Mouse (Mus musculus) limb, embryonic 15.5 days (tissue): ENCODE data around the gene Mcur1. TPM values are rescaled to one million over a fixed set of nuclear protein-coding genes. Genes with fewer than 3 reads are reported as not detected.
A peak's percentile ranks its signal among the peaks of the same experiment; 100 is the strongest.

Experiments used
- ATAC-seq: fragments of 200-750 bp; cut with Nextera tagmentation; 2 replicates; pipeline ENCODE4 v1.8.0; 2017; ENCODE audit warnings: low read depth, moderate TSS enrichment; ENCODE audit not compliant: insufficient number of reproducible peaks, low FRiP score, low TSS enrichment
- H3K27ac ChIP-seq: fragments of 300-500 bp; sonication (generic); 2 replicates; pipeline ENCODE4 v1.5.1; 2015; ENCODE audit warnings: moderate library complexity, mild to moderate bottlenecking, inconsistent platforms
- H3K27me3 ChIP-seq: fragments of 300-500 bp; sonication (generic); 2 replicates; pipeline ENCODE4 v1.6.1; 2015; ENCODE audit warnings: inconsistent platforms
- H3K36me3 ChIP-seq: fragments of 300-500 bp; sonication (generic); 2 replicates; pipeline ENCODE4 v1.6.1; 2015; ENCODE audit warnings: inconsistent platforms
- H3K4me1 ChIP-seq: fragments of 300-500 bp; sonication (generic); 2 replicates; pipeline ENCODE4 v1.6.1; 2015; ENCODE audit warnings: inconsistent platforms
- H3K4me2 ChIP-seq: fragments of 300-500 bp; sonication (generic); 2 replicates; pipeline ENCODE4 v1.6.1; 2015; ENCODE audit warnings: mild to moderate bottlenecking, inconsistent platforms
- H3K4me3 ChIP-seq: fragments of 300-500 bp; sonication (generic); 2 replicates; pipeline ENCODE4 v1.5.1; 2015; ENCODE audit warnings: mild to moderate bottlenecking, inconsistent platforms
- H3K9ac ChIP-seq: fragments of 300-500 bp; sonication (generic); 2 replicates; pipeline ENCODE4 v1.6.1; 2015; ENCODE audit warnings: inconsistent platforms
- H3K9me3 ChIP-seq: fragments of 300-500 bp; sonication (generic); 2 replicates; pipeline ENCODE4 v1.6.1; 2016; ENCODE audit warnings: inconsistent platforms
- WGBS: fragments of 180-500 bp; shearing (Covaris S2); methylation state at CpG from one replicate; pipeline ENCODE4 v1.1.7; 2015; 5-methylcytosine and 5-hydroxymethylcytosine counted together
- polyA plus RNA-seq: library from polyadenylated mRNA; unstranded; fragments of >200 nt; fragmentation: Nextera tagmentation; extraction: Ambion mirVana; gene quantifications from 2 replicates; pipeline ENCODE4 v1.2.1, GENCODE M21; 2015

Mcur1 gene
- polyA plus RNA-seq, 1 experiment from 2014 or later: 15.4 TPM

GRCm38 (mm10) chr13:43562726-43563125, 2.7 kb upstream of the Mcur1 start:
- no peak for ATAC-seq
- no peaks in the 10 kb centered on the region for H3K27me3 ChIP-seq
- no peak overlapping the region for H3K27ac ChIP-seq
- H3K9ac ChIP-seq: no peak overlapping the region
- 86% methylated on average over 5 of the region's 5 CpGs for WGBS
- no peak overlapping the region for H3K4me2 ChIP-seq
- no peaks in the 10 kb centered on the region for H3K9me3 ChIP-seq
- peaks cover 25% of the 10 kb centered on the region for H3K4me1 ChIP-seq
- no peak overlapping the region for H3K4me3 ChIP-seq
- H3K36me3 ChIP-seq: no peaks in the 10 kb centered on the region

DNA sequence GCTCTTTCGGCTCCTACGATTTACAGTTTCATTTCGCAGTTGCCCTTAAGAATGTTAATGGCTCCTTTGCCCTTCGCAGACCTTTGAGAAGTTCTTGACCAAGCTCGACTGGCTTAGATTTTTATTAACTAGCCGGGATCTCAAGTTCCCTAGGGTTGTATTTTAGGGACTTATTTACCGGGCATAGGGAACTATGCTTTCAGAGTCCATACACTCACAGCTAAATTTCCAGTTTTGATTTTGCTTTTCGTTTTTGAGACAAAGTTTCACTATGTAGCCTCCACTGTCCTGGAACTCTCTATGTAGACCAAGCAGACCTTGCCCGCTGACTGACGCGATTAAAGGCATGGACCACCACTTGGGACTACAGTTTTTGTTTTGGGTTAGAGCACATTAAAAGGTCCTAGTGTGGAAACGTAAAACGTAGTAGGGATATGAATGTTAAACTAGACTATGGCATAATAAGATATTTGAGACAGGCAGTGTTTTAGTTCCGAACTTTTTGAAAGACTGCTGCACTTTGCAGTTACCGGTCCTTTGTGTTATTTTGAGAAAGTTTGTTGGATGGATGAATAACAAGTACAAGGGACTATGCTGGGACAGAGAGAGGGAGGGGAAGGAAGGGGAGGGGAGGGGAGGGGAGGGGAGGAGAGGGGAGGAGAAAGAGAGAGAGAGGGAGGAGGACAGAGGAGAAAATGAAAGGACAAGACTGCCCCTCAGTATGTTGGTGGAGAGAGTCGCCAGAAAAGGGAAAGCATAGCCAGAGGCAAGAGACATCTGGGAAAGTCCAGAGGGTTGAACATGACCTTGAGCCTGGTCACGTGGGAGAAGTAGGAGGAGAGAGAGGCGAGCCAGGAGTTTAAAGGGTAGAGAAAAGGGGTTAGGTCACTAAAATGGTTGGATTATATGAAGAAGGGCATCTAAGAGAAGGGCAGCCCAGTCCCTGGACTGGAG, 744 bp upstream of the Mcur1 start:
- Histone ChIP-seq H3K4me3 (peak overlapping the region; percentile 73), H3K36me3 (no peaks in the 10 kb centered on the region), H3K9me3 (no peaks in the 10 kb centered on the region), H3K4me1 (peaks cover 27% of the 10 kb centered on the region), H3K4me2 (peak overlapping the region; percentile 90), H3K27ac (peak overlapping the region; percentile 95), H3K9ac (peak overlapping the region; percentile 80), H3K27me3 (no peaks in the 10 kb centered on the region)
- ATAC-seq: no peak
- WGBS: 7% methylated on average over 18 of the region's 18 CpGs

GRCm38 (mm10) chr13:43558959-43559358, 1.0 kb downstream of the Mcur1 start:
- no peak overlapping the region for H3K27ac ChIP-seq
- no peaks in the 10 kb centered on the region for H3K9me3 ChIP-seq
- ATAC-seq: no peak
- WGBS: 20% methylated on average over 6 of the region's 6 CpGs
- peak overlapping the region; percentile 73 for H3K4me3 ChIP-seq
- peak overlapping the region; percentile 90 for H3K4me2 ChIP-seq
- no peaks in the 10 kb centered on the region for H3K27me3 ChIP-seq
- 0 out of 2 replicates have a peak, but pooled peaks cover 8% of the 10 kb centered on the region for H3K36me3 ChIP-seq
- peaks cover 23% of the 10 kb centered on the region for H3K4me1 ChIP-seq
- H3K9ac ChIP-seq: peak overlapping the region; percentile 80; the same call in 1 of the 2 replicates

DNA sequence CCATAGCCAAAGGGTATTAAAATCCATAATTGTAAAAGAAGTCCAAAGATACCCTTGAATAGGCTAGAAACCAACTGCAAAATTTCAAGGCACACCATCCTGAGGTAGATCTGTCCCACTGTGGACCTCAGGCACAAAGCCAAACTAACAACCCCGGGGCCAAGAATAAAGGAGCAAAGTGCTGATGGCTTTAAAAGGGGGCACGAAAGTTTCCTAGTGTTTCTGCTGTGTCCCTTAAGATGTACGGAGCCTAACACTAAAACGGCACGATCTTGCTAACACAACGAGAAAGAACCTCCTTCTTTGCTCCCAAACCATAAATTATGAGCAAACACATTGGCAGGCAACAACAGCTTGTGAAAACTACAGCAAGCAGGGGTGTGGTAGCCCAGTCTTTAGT, 1.6 kb downstream of the Mcur1 start:
- Histone ChIP-seq H3K9me3 (no peaks in the 10 kb centered on the region), H3K27me3 (no peaks in the 10 kb centered on the region), H3K4me2 (peak overlapping the region; percentile 90), H3K36me3 (peaks cover 12% of the 10 kb centered on the region; the same call in 1 of the 2 replicates), H3K9ac (0 out of 2 replicates have a peak overlapping the region, but pooled peaks have one; percentile 7), H3K4me1 (peaks cover 23% of the 10 kb centered on the region), H3K4me3 (peak overlapping the region; percentile 73), H3K27ac (no peak overlapping the region)
- no peak for ATAC-seq
- 45% methylated on average over 6 of the region's 6 CpGs for WGBS

- ATAC-seq: no peak
- Histone ChIP-seq H3K36me3 (peaks cover 20% of the 10 kb centered on the region; the same call in 1 of the 2 replicates), H3K4me2 (no peak overlapping the region), H3K9me3 (no peaks in the 10 kb centered on the region), H3K27me3 (no peaks in the 10 kb centered on the region), H3K4me1 (peaks cover 23% of the 10 kb centered on the region), H3K4me3 (no peak overlapping the region), H3K27ac (no peak overlapping the region), H3K9ac (no peak overlapping the region)
- 88% methylated on average over 9 of the region's 9 CpGs for WGBS
Observed at GRCm38 (mm10) chr13:43556913-43557542, 3.0 kb downstream of the Mcur1 start.

DNA sequence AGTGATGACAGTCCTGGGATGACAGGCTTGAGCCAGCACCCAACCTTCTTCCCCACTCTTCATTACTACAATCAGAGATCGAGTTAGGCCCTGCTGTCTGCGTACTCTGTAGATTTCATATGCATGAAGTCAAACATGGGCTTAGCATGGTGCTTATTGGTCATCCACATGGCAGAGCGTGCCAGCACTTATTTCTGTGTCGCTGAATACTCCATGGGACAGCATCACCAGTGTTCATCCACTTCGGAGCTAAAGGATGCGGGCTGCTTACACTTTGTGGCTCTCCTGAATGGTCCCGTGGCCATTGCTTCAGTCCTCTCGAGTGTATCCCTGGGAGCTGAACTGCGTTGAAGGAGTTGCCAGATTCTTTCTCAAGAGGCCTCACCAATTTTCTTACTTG, 4.7 kb downstream of the Mcur1 start:
- no peak overlapping the region for H3K4me3 ChIP-seq
- no peak for ATAC-seq
- 89% methylated on average over 9 of the region's 9 CpGs for WGBS

DNA sequence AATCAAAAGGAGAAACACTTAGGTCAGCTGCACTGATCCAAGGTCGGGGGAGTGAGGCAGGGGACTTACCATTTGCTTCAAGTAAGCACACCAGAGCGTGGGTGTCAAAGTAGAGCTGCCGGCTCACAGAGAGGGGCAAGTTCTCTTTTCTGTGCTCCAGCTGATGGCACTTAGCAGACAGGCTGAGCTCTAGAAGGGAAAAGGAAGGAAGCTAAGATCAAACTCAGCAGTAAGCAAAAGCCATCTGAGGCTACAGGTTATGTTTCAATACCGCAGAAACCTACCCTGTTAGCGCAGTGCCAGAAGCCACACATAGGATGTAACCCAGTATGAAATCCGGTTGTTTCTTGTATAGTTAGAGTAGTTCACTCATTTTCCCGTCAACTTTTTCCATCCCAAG, 5.2 kb downstream of the Mcur1 start:
- no peaks in the 10 kb centered on the region for H3K9me3 ChIP-seq
- no peak overlapping the region for H3K4me3 ChIP-seq
- H3K9ac ChIP-seq: no peak overlapping the region
- peaks cover 42% of the 10 kb centered on the region for H3K36me3 ChIP-seq
- H3K27ac ChIP-seq: no peak overlapping the region
- H3K4me1 ChIP-seq: peaks cover 20% of the 10 kb centered on the region
- WGBS: 79% methylated on average over 7 of the region's 7 CpGs
- no peak for ATAC-seq
- no peaks in the 10 kb centered on the region for H3K27me3 ChIP-seq
- H3K4me2 ChIP-seq: no peak overlapping the region

More for the DNA sequence above, 4.7 kb downstream of the Mcur1 start:
- H3K4me1 ChIP-seq: peaks cover 20% of the 10 kb centered on the region
- no peak overlapping the region for H3K27ac ChIP-seq
- peaks cover 37% of the 10 kb centered on the region for H3K36me3 ChIP-seq
- no peak overlapping the region for H3K4me2 ChIP-seq
- H3K9me3 ChIP-seq: no peaks in the 10 kb centered on the region
- H3K9ac ChIP-seq: no peak overlapping the region
- H3K27me3 ChIP-seq: no peaks in the 10 kb centered on the region

DNA sequence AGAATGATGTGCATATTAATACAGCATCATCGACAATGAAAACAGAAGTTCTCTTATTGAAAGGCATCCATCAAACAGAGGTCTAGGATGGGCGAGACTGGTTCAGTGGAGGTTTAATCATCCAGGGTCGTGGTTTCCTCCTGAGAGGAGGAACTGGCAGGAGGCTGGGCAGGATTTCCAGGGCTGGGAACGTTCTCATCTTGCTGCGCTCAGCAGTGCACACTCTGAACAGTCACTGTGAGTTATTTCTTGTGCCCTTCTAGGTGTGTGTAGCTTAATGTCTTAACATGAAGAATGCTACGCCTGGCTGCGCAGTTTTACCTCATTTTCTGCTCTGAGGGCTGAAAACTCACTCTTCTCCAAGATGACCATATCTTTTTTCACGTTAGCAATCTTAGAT, 9.3 kb downstream of the Mcur1 start:
- WGBS: 89% methylated on average over 8 of the region's 8 CpGs
- Histone ChIP-seq H3K27ac (no peak overlapping the region), H3K27me3 (no peaks in the 10 kb centered on the region), H3K4me3 (no peak overlapping the region), H3K9ac (no peak overlapping the region), H3K9me3 (no peaks in the 10 kb centered on the region), H3K4me1 (no peaks in the 10 kb centered on the region), H3K36me3 (peaks cover 63% of the 10 kb centered on the region), H3K4me2 (no peak overlapping the region)
- ATAC-seq: no peak

- H3K4me3 ChIP-seq: no peak overlapping the region
- H3K4me2 ChIP-seq: no peak overlapping the region
- H3K4me1 ChIP-seq: no peaks in the 10 kb centered on the region
- no peak overlapping the region for H3K9ac ChIP-seq
- H3K9me3 ChIP-seq: no peaks in the 10 kb centered on the region
- ATAC-seq: no peak
- 77% methylated on average over 7 of the region's 7 CpGs for WGBS
- no peaks in the 10 kb centered on the region for H3K27me3 ChIP-seq
- peaks cover 70% of the 10 kb centered on the region for H3K36me3 ChIP-seq
- H3K27ac ChIP-seq: no peak overlapping the region
Observed at GRCm38 (mm10) chr13:43549870-43550269, 10.1 kb downstream of the Mcur1 start.

DNA sequence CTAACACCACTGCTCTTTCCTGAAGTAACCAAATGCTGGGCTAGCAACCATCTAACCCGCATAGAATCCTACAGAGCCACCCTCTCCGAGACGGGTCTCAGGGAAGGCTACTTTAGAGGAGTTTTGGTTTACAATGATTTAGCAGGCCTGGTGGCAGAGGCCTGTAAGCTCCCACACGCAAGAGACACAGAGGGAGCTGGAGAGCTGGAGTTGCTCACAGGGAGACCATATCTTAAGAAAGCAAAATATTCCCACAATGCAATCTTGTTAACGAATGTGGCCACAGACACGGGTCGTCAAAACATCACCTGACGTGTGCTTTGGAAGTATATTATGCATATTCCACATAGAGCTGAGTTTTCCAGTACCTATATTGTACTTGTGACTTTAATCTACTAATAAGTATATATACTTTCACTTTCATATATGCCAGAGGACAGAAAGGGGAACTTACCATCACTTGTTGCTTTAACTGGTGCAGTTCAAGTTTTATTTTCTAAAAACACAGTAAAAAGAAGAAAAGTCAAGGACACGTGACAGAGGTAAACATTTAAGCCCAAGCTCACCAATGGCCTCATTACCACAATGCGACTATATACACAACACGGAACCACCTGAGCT, 10.8 kb downstream of the Mcur1 start:
- Histone ChIP-seq H3K4me1 (no peaks in the 10 kb centered on the region), H3K36me3 (peaks cover 71% of the 10 kb centered on the region)
- ATAC-seq: no peak

GRCm38 (mm10) chr13:43548617-43549016, 11.4 kb downstream of the Mcur1 start:
- ATAC-seq: no peak
- 82% methylated on average over 5 of the region's 5 CpGs for WGBS
- Histone ChIP-seq H3K9ac (no peak overlapping the region), H3K27me3 (no peaks in the 10 kb centered on the region), H3K27ac (no peak overlapping the region), H3K36me3 (peaks cover 73% of the 10 kb centered on the region), H3K9me3 (no peaks in the 10 kb centered on the region), H3K4me3 (no peak overlapping the region), H3K4me1 (no peaks in the 10 kb centered on the region), H3K4me2 (no peak overlapping the region)

More for the DNA sequence above, 10.8 kb downstream of the Mcur1 start:
- H3K9ac ChIP-seq: no peak overlapping the region
- H3K27me3 ChIP-seq: no peaks in the 10 kb centered on the region
- H3K4me2 ChIP-seq: no peak overlapping the region
- H3K9me3 ChIP-seq: no peaks in the 10 kb centered on the region
- 84% methylated on average over 11 of the region's 11 CpGs for WGBS
- H3K27ac ChIP-seq: no peak overlapping the region; the same call in 1 of the 2 replicates
- no peak overlapping the region for H3K4me3 ChIP-seq

- no peak overlapping the region for H3K4me2 ChIP-seq
Observed at GRCm38 (mm10) chr13:43546861-43547260, 13.1 kb downstream of the Mcur1 start.

More at GRCm38 (mm10) chr13:43546861-43547260, 13.1 kb downstream of the Mcur1 start:
- Histone ChIP-seq H3K27me3 (no peaks in the 10 kb centered on the region), H3K9ac (no peak overlapping the region), H3K36me3 (peaks cover 61% of the 10 kb centered on the region), H3K9me3 (no peaks in the 10 kb centered on the region), H3K4me3 (no peak overlapping the region), H3K27ac (no peak overlapping the region), H3K4me1 (no peaks in the 10 kb centered on the region)
- 29% methylated on average over 3 of the region's 3 CpGs for WGBS
- no peak for ATAC-seq
